Mouse (Mus musculus) bone marrow, adult 2 months (tissue): Measurements from ENCODE around the gene Ttc23. TPM values are rescaled to one million over a fixed set of nuclear protein-coding genes. Genes with fewer than 3 reads are reported as not detected.

Experiments used
- H3K27ac ChIP-seq: fragments of 200-500 bp; 2 replicates; pipeline ENCODE4 v1.5.1; 2012; ENCODE audit warnings: low read depth, mild to moderate bottlenecking, control low read depth, inconsistent platforms, low read length; ENCODE audit not compliant: control insufficient read depth, poor library complexity, insufficient read depth
- H3K4me1 ChIP-seq: fragments of 200-500 bp; 2 replicates; pipeline ENCODE4 v1.6.1; 2011; ENCODE audit warnings: low read length; ENCODE audit not compliant: control insufficient read depth, insufficient read depth
- H3K4me3 ChIP-seq: fragments of 200-500 bp; replicated peaks from 2 replicates; pipeline ENCODE3; 2011; ENCODE audit warnings: mild to moderate bottlenecking, low read depth, low read length, control low read depth; ENCODE audit not compliant: control insufficient read depth
- CTCF ChIP-seq: fragments of 200-500 bp; IDR thresholded peaks from 2 replicates; pipeline ENCODE4 v1.5.1; 2011; ENCODE audit warnings: low read length, control low read depth; ENCODE audit not compliant: control insufficient read depth, insufficient read depth
- POLR2A ChIP-seq: fragments of 200-500 bp; IDR thresholded peaks from 2 replicates; pipeline ENCODE4 v1.6.1; 2011; ENCODE audit warnings: low read depth, mild to moderate bottlenecking, control low read depth, low read length, borderline replicate concordance; ENCODE audit not compliant: control insufficient read depth
- WGBS: fragments of 180-500 bp; shearing (Covaris S2); methylation state at CpG from one replicate; pipeline ENCODE4 v1.1.7; 2018; 5-methylcytosine and 5-hydroxymethylcytosine counted together
- polyA plus RNA-seq: library from polyadenylated mRNA; stranded (reverse); fragments of >200 nt; gene quantifications from 2 replicates; pipeline ENCODE4 v1.2.4, GENCODE M21; 2011; ENCODE audit warnings: low replicate concordance; ENCODE audit not compliant: missing spikeins, insufficient read depth, insufficient read length

Gene Ttc23
- polyA plus RNA-seq, 1 experiment = 13.0 TPM

DNA sequence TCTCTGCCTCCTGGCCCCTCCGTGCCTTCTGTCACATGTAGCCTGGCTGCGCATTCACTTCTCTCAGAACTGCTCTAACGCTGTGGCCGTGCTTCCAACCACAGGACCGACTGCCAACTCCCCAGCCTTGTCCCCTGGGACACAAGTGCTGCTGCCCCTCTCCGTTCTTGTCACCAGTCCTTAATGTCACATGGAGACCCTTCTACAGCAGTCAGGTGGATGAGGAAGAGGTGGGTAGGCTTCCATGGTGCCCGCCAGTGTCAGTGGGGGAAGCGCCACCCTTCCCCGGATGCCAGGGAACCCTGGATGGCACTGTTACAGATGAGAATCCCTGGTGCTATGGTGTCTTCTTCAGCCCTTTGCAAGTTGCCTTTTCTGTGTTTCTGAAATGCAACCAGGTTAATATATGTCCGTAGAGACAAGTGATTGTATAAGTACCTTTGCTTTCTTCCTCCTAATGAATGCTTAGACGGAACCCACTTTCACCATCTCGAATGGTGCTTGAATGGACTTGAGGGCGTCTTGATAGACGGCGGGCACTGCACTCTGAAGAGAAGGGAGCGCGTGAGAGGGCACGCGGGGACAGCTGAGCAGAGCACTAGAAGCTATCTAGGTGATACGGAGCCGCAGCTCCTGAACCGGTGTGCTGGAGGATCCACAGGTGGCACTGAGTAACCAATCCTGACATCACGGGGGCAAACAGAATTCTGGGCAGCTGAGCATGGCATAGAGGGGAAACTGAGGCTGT lies 45.8 kb downstream of the Ttc23 start:
- no peak overlapping the region for H3K27ac ChIP-seq
- TF ChIP-seq POLR2A (no peak), CTCF (no peak)
- H3K4me1 ChIP-seq = no peaks in the 10 kb centered on the region
- WGBS = 88% methylated on average over 23 of the region's 23 CpGs
- H3K4me3 ChIP-seq = no peak overlapping the region

DNA sequence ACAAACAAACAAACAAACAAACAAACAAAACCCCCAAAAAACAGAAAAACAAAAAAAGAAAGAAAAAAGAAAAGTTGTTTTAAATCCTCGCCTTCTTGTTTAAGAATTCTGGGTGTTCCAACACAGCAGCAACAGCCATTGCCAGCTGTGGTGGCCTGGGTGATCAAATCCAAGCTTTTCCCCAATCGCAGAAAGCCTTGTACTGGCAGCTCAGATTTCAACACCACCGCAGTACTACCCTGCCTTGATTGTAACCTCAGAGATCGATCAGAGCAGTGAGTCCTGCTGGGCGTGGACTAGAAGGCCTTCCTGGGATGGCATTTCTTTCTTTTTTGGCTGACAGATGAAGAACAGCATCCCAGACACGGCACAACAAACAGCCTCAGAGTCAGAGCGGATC lies 48.7 kb downstream of the Ttc23 start:
- Histone ChIP-seq H3K4me1 (no peaks in the 10 kb centered on the region), H3K27ac (no peak overlapping the region), H3K4me3 (no peak overlapping the region)
- 77% methylated on average over 7 of the region's 7 CpGs for WGBS
- TF ChIP-seq POLR2A (no peak), CTCF (no peak)

DNA sequence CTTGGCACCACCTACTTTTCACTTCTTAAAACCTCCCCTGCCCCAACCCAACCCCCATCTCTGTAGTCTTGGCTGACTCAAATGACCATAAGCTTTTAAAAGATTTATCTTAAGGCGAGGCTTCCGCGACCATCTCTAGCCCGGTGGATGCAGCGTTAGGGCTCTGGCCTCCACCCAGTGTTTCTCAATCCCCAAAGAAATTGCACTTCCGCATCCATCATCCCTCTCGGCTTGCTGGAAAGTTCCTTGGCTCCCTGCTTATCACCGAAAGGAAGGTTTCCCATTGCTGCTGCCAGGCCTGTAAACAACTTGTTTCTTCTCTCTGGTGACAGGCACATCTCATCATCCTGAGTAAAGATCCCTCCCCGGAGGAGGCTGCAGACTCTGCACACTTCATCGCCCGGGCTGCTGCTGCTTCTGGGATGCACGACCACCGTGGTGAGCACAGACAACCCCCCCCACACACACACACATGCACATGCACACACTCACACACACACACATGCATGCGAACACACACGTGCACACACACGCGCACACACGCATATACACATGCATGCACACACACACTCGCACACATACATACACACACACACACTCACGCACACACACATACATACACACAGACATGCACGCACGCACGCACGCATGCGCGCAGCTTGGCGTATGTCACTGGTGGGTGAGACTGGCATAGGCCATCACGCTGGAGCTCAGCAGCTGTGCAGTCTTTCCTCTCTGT lies 50.9 kb downstream of the Ttc23 start:
- WGBS = 88% methylated on average over 28 of the region's 28 CpGs
- Histone ChIP-seq H3K4me3 (no peak overlapping the region), H3K27ac (no peak overlapping the region), H3K4me1 (no peaks in the 10 kb centered on the region)
- TF ChIP-seq CTCF (0 out of 2 replicates have a peak, but pooled peaks have one; percentile 7), POLR2A (no peak)

DNA sequence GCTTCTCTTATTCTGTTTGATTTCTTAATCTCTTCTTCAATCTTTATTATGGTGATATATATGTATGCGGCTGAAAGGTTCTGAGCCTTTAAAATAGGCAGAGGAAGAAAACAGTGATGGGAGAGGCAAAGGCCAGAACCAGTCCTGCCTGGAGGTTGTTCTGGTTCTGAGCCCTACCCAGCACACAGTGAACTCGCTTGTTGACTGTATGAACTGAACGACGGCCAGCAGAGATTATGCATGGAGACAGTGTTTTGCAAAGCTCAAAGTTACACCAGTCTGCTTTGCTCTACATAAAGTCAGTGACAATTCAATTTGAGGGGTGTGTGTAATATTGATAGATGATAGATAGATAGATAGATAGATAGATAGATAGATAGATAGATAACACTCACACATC lies 52.1 kb downstream of the Ttc23 start:
- Histone ChIP-seq H3K4me1 (no peaks in the 10 kb centered on the region), H3K27ac (no peak overlapping the region), H3K4me3 (no peak overlapping the region)
- TF ChIP-seq POLR2A (no peak), CTCF (no peak)
- WGBS = 83% methylated on average over 4 of the region's 4 CpGs

DNA sequence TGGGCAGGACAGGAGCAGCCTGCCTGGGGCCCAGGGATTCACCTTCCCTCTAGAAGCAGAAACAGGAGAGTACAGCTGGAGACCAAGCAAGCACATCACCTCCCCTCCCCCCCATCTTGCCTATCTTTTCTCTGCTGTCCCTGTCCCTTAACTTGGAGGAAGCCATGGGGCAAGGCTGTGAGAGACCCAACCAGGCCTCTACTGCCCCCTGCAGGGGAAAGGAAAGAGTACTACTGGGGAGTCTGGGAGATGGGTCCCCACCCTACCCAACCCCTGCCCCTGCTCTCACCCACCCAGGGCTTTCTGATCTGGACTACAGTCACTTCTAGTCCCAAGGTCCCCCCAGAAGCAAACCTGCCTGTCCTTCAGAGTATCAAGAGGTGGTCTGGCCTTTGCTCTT lies 53.6 kb downstream of the Ttc23 start:
- Histone ChIP-seq H3K4me1 (no peaks in the 10 kb centered on the region), H3K27ac (no peak overlapping the region), H3K4me3 (no peak overlapping the region)
- TF ChIP-seq POLR2A (no peak), CTCF (peak; percentile 52)

DNA sequence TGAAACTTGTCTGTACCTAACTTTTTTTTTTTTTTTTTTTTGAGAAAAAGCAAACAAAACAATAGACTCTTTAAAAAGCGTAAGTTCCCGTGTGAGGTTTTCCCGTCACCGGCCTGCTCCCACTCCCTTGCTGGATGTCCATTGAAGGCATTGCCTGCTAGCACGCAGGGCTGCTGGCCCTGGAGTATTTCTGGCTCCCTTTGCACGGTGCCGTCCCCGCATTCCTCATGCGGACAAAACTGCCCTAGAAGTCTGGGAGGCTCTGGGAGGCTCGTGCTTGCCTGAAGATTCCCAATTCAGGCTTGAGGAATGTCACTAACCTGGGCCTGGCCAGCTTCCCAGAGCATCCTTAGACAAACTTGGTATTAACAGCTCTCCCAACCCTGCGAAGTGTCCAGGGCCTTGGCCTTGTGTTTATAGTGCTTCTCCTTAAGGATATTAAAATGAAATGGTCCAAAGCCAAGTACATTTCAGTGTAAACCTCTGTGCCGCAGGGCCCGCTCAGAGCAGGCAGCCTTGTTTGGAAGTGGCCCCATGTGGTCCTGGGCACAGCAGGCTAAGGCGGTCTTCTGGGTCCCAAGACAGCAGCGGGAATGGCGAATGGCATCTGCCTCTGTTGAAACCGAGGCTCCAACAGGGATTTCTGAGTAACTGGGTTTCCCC lies 54.2 kb downstream of the Ttc23 start:
- Histone ChIP-seq H3K4me3 (no peak overlapping the region), H3K27ac (no peak overlapping the region), H3K4me1 (no peaks in the 10 kb centered on the region)
- TF ChIP-seq POLR2A (no peak), CTCF (no peak)
- WGBS = 81% methylated on average over 17 of the region's 17 CpGs

DNA sequence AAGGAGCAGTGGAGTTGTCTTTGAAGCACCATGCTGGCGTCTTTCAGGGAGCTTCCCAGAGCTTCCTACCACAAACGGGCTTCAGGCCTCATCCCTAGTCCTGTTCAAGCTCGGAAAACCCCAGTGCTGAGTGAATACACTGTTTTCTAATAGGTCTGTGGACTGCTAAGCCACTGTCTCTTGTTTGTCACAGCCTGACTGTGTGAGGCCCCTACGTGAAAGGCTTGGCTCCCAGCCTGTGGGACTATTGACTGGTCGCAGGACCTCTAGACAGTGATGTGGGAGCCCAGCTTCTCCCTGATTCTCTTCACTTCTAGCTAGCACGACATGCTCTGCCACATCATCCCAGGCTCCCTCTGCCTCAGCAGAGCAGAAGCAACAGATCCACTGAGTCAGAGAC lies 61.0 kb downstream of the Ttc23 start:
- Histone ChIP-seq H3K4me1 (no peaks in the 10 kb centered on the region), H3K4me3 (no peak overlapping the region), H3K27ac (no peak overlapping the region)
- 82% methylated on average over 6 of the region's 6 CpGs for WGBS
- TF ChIP-seq POLR2A (no peak), CTCF (no peak)

DNA sequence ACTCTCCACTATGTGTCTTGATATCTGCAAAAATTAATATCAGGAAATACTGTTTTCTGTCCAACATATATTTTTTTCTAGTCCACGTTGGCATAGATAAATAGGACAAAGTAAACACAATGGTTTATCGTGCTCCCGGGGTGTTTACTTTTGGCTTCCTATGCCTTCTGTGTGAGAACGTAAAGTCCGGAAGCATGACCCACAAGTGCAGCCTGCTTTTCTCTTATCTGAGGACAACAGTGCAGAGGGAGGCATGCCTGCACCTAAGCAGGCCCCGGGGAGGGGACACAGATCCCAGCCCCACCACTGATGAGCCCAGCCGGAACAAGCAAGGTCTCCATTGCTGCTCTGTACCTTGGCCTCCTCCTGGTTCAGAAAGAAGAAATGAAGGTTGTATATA lies 63.0 kb downstream of the Ttc23 start:
- TF ChIP-seq POLR2A (no peak), CTCF (no peak)
- H3K4me1 ChIP-seq = no peaks in the 10 kb centered on the region
- no peak overlapping the region for H3K27ac ChIP-seq
- WGBS = 70% methylated on average over 7 of the region's 7 CpGs
- no peak overlapping the region for H3K4me3 ChIP-seq
